In genomic region chr6:50352812-50353211, GRCm38 (mm10) we compare ENCODE assay signal across 21 mouse cellular contexts.
A peak's percentile ranks its signal among the peaks of the same experiment; 100 is the strongest.
DNase-seq lines count a peak whose midpoint lies in the region; ATAC-seq lines count a peak whose summit lies in the region.
"Had no signal": no experiment of that assay in that cellular context is flagged by ENCODE, and none has a peak within 500 bp of the region (broad histone marks: within the 10 kb centered on the region; RNA-seq: fewer than 3 reads in every experiment).

No protein-coding gene starts in this region.

- DNase-seq in B cell, adult 2 months: peak; percentile 35 to 37
- no peak for DNase-seq in midbrain, embryonic 10.5 days (ENCODE audit: low spot score)
- no peak for DNase-seq in heart, postnatal 36 days
- no peak for DNase-seq in limb, embryonic 10.5 days (ENCODE audit: low spot score)
- DNase-seq: adrenal gland, adult 2 months; adrenal gland, postnatal 36 days; cerebellum, adult 11 months; cerebellum, adult 8-10 months; cerebellum, postnatal 25 days; gastrocnemius, postnatal 36 days; heart, adult 18-20 months; heart, postnatal 14 days had no signal

- no peaks in the 10 kb centered on the region; the same call in 1 of the 2 replicates for H3K36me3 ChIP-seq in midbrain, embryonic 10.5 days
- H3K36me3 ChIP-seq in forebrain, embryonic 12.5 days (replicated peaks): no peaks in the 10 kb centered on the region
- H3K36me3 ChIP-seq in limb, embryonic 10.5 days: no peaks in the 10 kb centered on the region
- H3K36me3 ChIP-seq: embryonic facial prominence, embryonic 10.5 days; heart, embryonic 15.5 days; hindbrain, embryonic 15.5 days had no signal

- WGBS in midbrain, embryonic 10.5 days: 70% methylated on average over 6 of the region's 6 CpGs
- WGBS in forebrain, embryonic 12.5 days: 72% methylated on average over 6 of the region's 6 CpGs
- WGBS in limb, embryonic 10.5 days: 63% methylated on average over 6 of the region's 6 CpGs

- no peak overlapping the region for H3K4me2 ChIP-seq in forebrain, embryonic 12.5 days
- H3K4me2 ChIP-seq: heart, embryonic 11.5 days; heart, embryonic 15.5 days; hindbrain, embryonic 15.5 days had no signal

- peaks cover 19% of the 10 kb centered on the region for H3K4me1 ChIP-seq in midbrain, embryonic 10.5 days
- peaks cover 22% of the 10 kb centered on the region for H3K4me1 ChIP-seq in forebrain, embryonic 12.5 days
- peaks cover 25% of the 10 kb centered on the region for H3K4me1 ChIP-seq in limb, embryonic 10.5 days

- no peak overlapping the region for H3K27ac ChIP-seq in midbrain, embryonic 10.5 days (replicated peaks)
- no peak overlapping the region for H3K27ac ChIP-seq in forebrain, embryonic 12.5 days
- no peak overlapping the region for H3K27ac ChIP-seq in limb, embryonic 10.5 days
- H3K27ac ChIP-seq: embryonic facial prominence, embryonic 10.5 days; heart, embryonic 15.5 days; hindbrain, embryonic 15.5 days had no signal

- H3K27me3 ChIP-seq in midbrain, embryonic 10.5 days (ENCODE audit: low read depth, poor library complexity, severe bottlenecking): no peaks in the 10 kb centered on the region
- H3K27me3 ChIP-seq in forebrain, embryonic 12.5 days: no peaks in the 10 kb centered on the region
- peaks cover 41% of the 10 kb centered on the region for H3K27me3 ChIP-seq in limb, embryonic 10.5 days (ENCODE audit: low read depth, poor library complexity, severe bottlenecking)
- H3K27me3 ChIP-seq: heart, embryonic 15.5 days; hindbrain, embryonic 15.5 days had no signal

- H3K9ac ChIP-seq in forebrain, embryonic 12.5 days: no peak overlapping the region
- H3K9ac ChIP-seq: heart, embryonic 15.5 days; hindbrain, embryonic 15.5 days had no signal

- intact Hi-C loops in heart, postnatal 36 days (cut with DNase I): no loop called here

- no peaks in the 10 kb centered on the region for H3K9me3 ChIP-seq in midbrain, embryonic 10.5 days (replicated peaks)
- H3K9me3 ChIP-seq in forebrain, embryonic 12.5 days: no peaks in the 10 kb centered on the region
- H3K9me3 ChIP-seq in limb, embryonic 10.5 days (replicated peaks): no peaks in the 10 kb centered on the region
- H3K9me3 ChIP-seq: embryonic facial prominence, embryonic 10.5 days; heart, embryonic 15.5 days; hindbrain, embryonic 15.5 days had no signal

- H3K4me3 ChIP-seq in midbrain, embryonic 10.5 days: no peak overlapping the region
- no peak overlapping the region for H3K4me3 ChIP-seq in forebrain, embryonic 12.5 days (replicated peaks)
- H3K4me3 ChIP-seq in limb, embryonic 10.5 days: no peak overlapping the region
- H3K4me3 ChIP-seq: embryonic facial prominence, embryonic 10.5 days; heart, embryonic 15.5 days; hindbrain, embryonic 15.5 days had no signal

- ATAC-seq in common myeloid progenitor, adult 5-6 weeks (replicated peaks; ENCODE audit: low read depth, poor library complexity, severe bottlenecking): peak; percentile 77
- ATAC-seq in megakaryocyte progenitor cell, adult 5-6 weeks (replicated peaks; ENCODE audit: poor library complexity): peak; percentile 73
- ATAC-seq in forebrain, embryonic 12.5 days (ENCODE audit: low FRiP score): no peak
- ATAC-seq: forebrain, embryonic 14.5 days; intestine, embryonic 16.5 days had no signal

Comparison
In these comparisons a context has a peak if more than half of its experiments do, and no peak if none do; other contexts are left out.
1. DNase-seq: peak in B cell, adult 2 months (2 of 2); none in midbrain, embryonic 10.5 days (single experiment), heart, postnatal 36 days (0 of 2) and limb, embryonic 10.5 days (single experiment).